Mouse (Mus musculus): ENCODE measurements around the gene Rnft2. TPM values are rescaled to one million over a fixed set of nuclear protein-coding genes. Genes with fewer than 3 reads are reported as not detected.

Rnft2 gene
- polyA plus RNA-seq, 1 experiment from 2014 or later: 0.97 TPM

- Histone ChIP-seq H3K4me3 (no peak overlapping the region), H3K4me2 (no peak overlapping the region), H3K4me1 (replicated peaks) (peaks cover 8% of the 10 kb centered on the region), H3K36me3 (no peaks in the 10 kb centered on the region), H3K27ac (no peak overlapping the region), H3K9me3 (replicated peaks) (no peaks in the 10 kb centered on the region), H3K27me3 (no peaks in the 10 kb centered on the region), H3K9ac (no peak overlapping the region)
- ATAC-seq (replicated peaks; ENCODE audit: insufficient number of reproducible peaks, insufficient read depth, low FRiP score, low read depth): no peak
- 78% methylated on average over 7 of the region's 7 CpGs for WGBS
These were observed 6.1 kb upstream of the Rnft2 start for GRCm38 (mm10) chr5:118250987-118251386.

GRCm38 (mm10) chr5:118247378-118247777 is 2.5 kb upstream of the Rnft2 start:
- WGBS: 82% methylated on average over 8 of the region's 8 CpGs

DNA sequence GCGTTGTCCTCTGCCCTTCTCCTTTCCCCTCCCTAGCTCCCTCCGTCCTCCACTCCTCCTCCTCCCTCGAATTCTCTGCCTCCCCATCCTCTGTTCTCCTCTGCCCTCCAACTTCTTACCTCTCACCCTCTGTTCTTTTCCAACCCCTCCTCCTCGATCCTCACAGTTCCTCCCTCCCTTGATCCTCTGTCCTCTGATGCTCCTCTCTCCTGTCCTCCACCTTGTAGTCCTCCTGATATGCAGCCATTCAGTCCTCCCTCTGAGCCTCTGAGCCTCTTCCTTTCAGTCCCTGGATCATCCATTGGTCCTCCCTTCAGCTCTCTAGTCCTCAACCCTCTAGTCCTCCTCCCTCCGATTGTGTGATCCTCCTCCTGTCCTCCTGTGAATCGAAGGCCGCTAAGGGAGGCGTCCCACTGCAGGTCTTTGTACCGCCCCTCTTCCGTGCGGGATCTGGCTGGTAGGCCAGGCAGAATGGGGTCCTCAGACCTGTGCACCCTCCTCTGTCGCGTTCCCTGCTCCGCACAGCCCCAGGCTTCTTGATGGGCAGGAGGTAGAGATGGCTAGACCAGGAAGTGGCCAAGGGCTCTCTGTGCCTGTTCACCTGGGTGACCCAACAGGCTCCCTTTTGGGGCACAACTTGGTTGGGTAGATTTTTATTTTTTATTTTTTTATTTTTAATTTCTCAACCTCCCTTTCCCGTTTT is 841 bp upstream of the Rnft2 start:
- Histone ChIP-seq H3K9me3 (replicated peaks) (no peaks in the 10 kb centered on the region), H3K27ac (peak overlapping the region; percentile 79), H3K9ac (peak overlapping the region; percentile 71), H3K4me2 (peak overlapping the region; percentile 71), H3K4me3 (peak overlapping the region; percentile 79), H3K27me3 (no peaks in the 10 kb centered on the region), H3K4me1 (replicated peaks) (peaks cover 15% of the 10 kb centered on the region), H3K36me3 (no peaks in the 10 kb centered on the region)
- 8% methylated on average over 15 of the region's 15 CpGs for WGBS
- no peak for ATAC-seq (replicated peaks; ENCODE audit: insufficient number of reproducible peaks, insufficient read depth, low FRiP score, low read depth)

More at GRCm38 (mm10) chr5:118247378-118247777, 2.5 kb upstream of the Rnft2 start:
- Histone ChIP-seq H3K4me3 (no peak overlapping the region), H3K36me3 (no peaks in the 10 kb centered on the region), H3K9ac (no peak overlapping the region), H3K9me3 (replicated peaks) (no peaks in the 10 kb centered on the region), H3K27ac (no peak overlapping the region), H3K27me3 (no peaks in the 10 kb centered on the region), H3K4me1 (replicated peaks) (peaks cover 15% of the 10 kb centered on the region), H3K4me2 (no peak overlapping the region)
- ATAC-seq (replicated peaks; ENCODE audit: insufficient number of reproducible peaks, insufficient read depth, low FRiP score, low read depth): no peak

DNA sequence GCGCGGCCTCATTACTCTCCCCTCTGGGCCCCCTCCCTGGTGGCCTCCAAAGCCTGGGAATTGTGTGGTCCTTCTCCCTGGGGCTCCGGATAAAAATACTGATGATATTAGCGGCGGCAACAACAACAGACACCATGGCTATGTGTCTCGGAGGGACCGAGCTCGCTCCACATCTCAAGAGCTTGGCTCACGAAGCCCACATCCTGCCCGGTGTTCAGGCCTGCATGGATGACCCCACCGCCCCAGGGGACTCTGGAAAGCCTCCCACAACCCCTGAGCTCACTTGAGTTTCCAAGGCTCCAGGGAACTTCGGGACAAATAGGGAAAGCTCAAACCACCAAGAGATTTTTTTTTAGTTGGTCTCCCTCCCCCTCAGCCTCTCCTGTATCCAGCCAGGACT is 5.2 kb downstream of the Rnft2 start:
- Histone ChIP-seq H3K9ac (no peak overlapping the region), H3K4me3 (no peak overlapping the region), H3K27me3 (no peaks in the 10 kb centered on the region), H3K27ac (no peak overlapping the region), H3K4me1 (replicated peaks) (peaks cover 3% of the 10 kb centered on the region; the same call in 1 of the 2 replicates), H3K4me2 (no peak overlapping the region), H3K9me3 (replicated peaks) (no peaks in the 10 kb centered on the region), H3K36me3 (no peaks in the 10 kb centered on the region)
- ATAC-seq (replicated peaks; ENCODE audit: insufficient number of reproducible peaks, insufficient read depth, low FRiP score, low read depth): no peak
- WGBS: 68% methylated on average over 12 of the region's 12 CpGs

DNA sequence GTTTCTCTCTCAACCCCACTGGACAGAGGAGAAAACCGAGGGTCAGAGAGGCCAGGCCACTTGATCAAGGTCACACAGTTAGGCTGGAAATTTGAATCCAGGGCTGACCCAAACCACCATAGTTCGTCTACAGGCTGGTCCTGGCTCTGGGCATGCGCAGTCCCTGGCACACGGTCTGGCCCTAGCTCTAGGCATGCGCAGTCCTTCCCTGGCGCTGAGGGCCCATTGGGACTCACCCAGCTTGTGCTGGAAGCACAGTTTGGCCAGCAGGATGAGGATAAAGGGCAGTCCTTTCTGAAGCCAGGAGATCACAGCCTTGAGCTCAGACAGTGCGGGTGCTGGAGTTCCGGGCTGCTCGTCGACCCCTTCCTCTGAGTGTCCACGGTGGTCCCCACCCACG is 8.0 kb downstream of the Rnft2 start:
- no peaks in the 10 kb centered on the region for H3K9me3 ChIP-seq (replicated peaks)
- 82% methylated on average over 12 of the region's 12 CpGs for WGBS
- H3K4me3 ChIP-seq: no peak overlapping the region

DNA sequence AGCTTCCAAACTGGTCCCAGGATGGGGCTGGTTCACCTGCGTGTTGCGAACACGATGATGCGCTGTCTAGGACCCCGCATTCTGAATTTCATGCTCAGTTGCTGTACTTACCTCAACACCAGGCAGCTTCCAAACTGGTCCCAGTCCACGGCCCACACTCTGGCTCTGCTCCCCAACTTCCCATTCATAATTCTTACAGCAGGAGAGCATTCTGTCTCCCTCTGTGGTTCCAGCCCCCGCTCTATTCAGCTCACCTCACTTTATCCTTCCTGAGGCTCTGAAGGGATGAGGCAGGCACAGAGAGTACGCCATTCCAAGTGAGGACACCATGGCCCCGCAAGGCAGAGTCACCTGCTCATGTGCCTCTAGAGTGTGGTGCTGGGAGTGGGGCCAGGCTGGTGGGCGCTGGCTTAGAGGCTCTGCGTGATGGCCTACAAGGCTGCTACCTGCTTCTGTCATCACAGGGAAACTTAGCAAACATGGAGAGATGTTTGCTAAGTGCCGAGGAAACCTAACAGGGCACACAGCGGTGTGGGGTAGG is 14.8 kb downstream of the Rnft2 start:
- H3K36me3 ChIP-seq: no peaks in the 10 kb centered on the region
- ATAC-seq (replicated peaks; ENCODE audit: insufficient number of reproducible peaks, insufficient read depth, low FRiP score, low read depth): no peak

More for the DNA sequence above, 8.0 kb downstream of the Rnft2 start:
- Histone ChIP-seq H3K4me1 (replicated peaks) (no peaks in the 10 kb centered on the region), H3K36me3 (no peaks in the 10 kb centered on the region), H3K27me3 (no peaks in the 10 kb centered on the region), H3K4me2 (no peak overlapping the region), H3K9ac (no peak overlapping the region), H3K27ac (no peak overlapping the region)
- no peak for ATAC-seq (replicated peaks; ENCODE audit: insufficient number of reproducible peaks, insufficient read depth, low FRiP score, low read depth)

DNA sequence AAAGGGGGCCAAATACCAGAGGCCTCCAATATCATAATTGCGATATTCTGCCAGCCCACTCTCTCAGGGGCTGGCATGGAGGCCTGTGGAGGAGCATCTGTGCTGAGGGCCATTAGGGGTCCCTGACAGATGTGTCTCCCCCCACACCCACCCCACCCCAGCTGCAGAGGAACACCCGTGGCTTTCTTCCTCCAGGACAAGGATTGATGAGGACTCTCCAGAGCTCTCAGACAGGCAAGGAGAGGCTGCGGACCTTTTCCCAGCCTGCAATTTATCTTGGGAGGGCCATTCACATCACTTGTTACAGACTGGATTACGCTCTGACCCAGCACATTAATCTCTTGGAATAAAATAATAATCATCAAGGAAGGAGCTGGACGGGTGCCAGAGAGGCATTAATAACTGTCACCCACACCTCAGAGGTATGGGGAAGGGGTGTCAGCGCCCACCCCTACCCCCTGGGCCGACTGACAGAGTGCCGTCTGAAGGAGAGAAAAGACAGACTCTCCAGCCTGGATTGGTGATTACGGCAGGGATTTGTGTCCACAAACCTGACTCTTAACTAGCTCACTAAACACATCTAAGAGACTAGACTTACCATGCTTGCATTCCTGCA is 21.7 kb downstream of the Rnft2 start:
- no peaks in the 10 kb centered on the region for H3K27me3 ChIP-seq
- no peak overlapping the region for H3K27ac ChIP-seq
- ATAC-seq (replicated peaks; ENCODE audit: insufficient number of reproducible peaks, insufficient read depth, low FRiP score, low read depth): no peak
- H3K9me3 ChIP-seq (replicated peaks): no peaks in the 10 kb centered on the region
- H3K9ac ChIP-seq: no peak overlapping the region
- WGBS: 46% methylated on average over 9 of the region's 9 CpGs
- H3K4me3 ChIP-seq: no peak overlapping the region
- no peaks in the 10 kb centered on the region for H3K36me3 ChIP-seq
- H3K4me2 ChIP-seq: no peak overlapping the region
- H3K4me1 ChIP-seq (replicated peaks): no peaks in the 10 kb centered on the region

More for the DNA sequence above, 14.8 kb downstream of the Rnft2 start:
- H3K9me3 ChIP-seq (replicated peaks): no peaks in the 10 kb centered on the region
- 89% methylated on average over 13 of the region's 13 CpGs for WGBS
- H3K27ac ChIP-seq: no peak overlapping the region
- H3K27me3 ChIP-seq: no peaks in the 10 kb centered on the region
- H3K9ac ChIP-seq: no peak overlapping the region
- H3K4me2 ChIP-seq: no peak overlapping the region
- H3K4me3 ChIP-seq: no peak overlapping the region
- H3K4me1 ChIP-seq (replicated peaks): no peaks in the 10 kb centered on the region

DNA sequence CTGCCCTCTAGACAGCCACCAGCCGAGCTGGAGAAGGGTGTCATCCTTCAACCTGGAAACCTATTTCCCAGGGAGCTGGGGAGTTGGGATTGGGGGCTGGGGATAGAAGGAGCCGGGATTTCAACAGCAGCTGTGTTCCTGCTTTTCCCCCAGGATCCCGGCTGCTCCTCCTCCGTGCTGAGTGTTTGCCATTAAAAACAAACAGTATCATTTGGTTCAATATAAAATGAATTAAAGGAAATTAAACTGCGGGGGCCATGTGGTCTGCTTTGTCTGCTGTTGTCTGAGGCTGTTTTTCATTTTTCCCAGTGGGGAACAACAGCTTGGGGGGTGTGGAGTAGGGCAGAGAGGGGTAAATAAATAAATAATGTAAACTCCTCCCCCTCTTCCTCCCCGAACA is 27.5 kb downstream of the Rnft2 start:
- Histone ChIP-seq H3K27ac (0 out of 2 replicates have a peak overlapping the region, but pooled peaks have one; percentile 18), H3K4me3 (no peak overlapping the region), H3K4me1 (replicated peaks) (peaks cover 15% of the 10 kb centered on the region), H3K4me2 (no peak overlapping the region), H3K9ac (no peak overlapping the region), H3K9me3 (replicated peaks) (no peaks in the 10 kb centered on the region), H3K36me3 (no peaks in the 10 kb centered on the region), H3K27me3 (no peaks in the 10 kb centered on the region)
- WGBS: 53% methylated on average over 6 of the region's 6 CpGs
- ATAC-seq (replicated peaks; ENCODE audit: insufficient number of reproducible peaks, insufficient read depth, low FRiP score, low read depth): 0 out of 2 replicates have a peak, but pooled peaks have one; percentile 32

GRCm38 (mm10) chr5:118214418-118215154 is 30.3 kb downstream of the Rnft2 start:
- 6% methylated on average over 24 of the region's 24 CpGs for WGBS
- peak; percentile 71 for ATAC-seq (replicated peaks; ENCODE audit: insufficient number of reproducible peaks, insufficient read depth, low FRiP score, low read depth)
- Histone ChIP-seq H3K27me3 (no peaks in the 10 kb centered on the region), H3K27ac (no peak overlapping the region), H3K4me1 (replicated peaks) (peaks cover 15% of the 10 kb centered on the region), H3K4me3 (peak overlapping the region; percentile 43), H3K4me2 (peak overlapping the region; percentile 66), H3K9ac (0 out of 2 replicates have a peak overlapping the region, but pooled peaks have one; percentile 10), H3K9me3 (replicated peaks) (no peaks in the 10 kb centered on the region), H3K36me3 (no peaks in the 10 kb centered on the region)

DNA sequence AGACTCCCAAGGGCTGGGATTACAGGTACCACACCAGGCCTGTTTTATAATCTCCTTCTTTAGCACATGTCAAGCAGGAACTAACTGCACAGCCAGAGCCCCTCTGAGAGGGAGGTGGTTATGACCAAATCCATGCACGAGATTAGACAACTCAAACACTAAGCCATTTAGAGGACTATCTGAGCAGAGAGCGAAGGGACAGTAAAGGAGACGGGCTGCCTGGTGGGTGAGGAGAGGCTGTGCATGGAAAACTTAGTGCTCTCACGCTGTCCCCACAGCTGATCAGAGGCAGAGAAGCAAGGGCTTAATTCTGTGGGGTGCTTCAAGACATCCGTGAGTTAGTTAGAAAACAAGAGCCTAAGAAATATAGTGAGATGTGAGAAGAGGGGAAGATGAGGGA is 30.9 kb downstream of the Rnft2 start:
- Histone ChIP-seq H3K9me3 (replicated peaks) (no peaks in the 10 kb centered on the region), H3K27ac (no peak overlapping the region), H3K27me3 (no peaks in the 10 kb centered on the region), H3K36me3 (no peaks in the 10 kb centered on the region), H3K4me3 (peak overlapping the region; percentile 43), H3K9ac (0 out of 2 replicates have a peak overlapping the region, but pooled peaks have one; percentile 5), H3K4me2 (peak overlapping the region; percentile 66), H3K4me1 (replicated peaks) (peaks cover 15% of the 10 kb centered on the region)
- WGBS: 23% methylated on average over 5 of the region's 5 CpGs
- no peak for ATAC-seq (replicated peaks; ENCODE audit: insufficient number of reproducible peaks, insufficient read depth, low FRiP score, low read depth)

DNA sequence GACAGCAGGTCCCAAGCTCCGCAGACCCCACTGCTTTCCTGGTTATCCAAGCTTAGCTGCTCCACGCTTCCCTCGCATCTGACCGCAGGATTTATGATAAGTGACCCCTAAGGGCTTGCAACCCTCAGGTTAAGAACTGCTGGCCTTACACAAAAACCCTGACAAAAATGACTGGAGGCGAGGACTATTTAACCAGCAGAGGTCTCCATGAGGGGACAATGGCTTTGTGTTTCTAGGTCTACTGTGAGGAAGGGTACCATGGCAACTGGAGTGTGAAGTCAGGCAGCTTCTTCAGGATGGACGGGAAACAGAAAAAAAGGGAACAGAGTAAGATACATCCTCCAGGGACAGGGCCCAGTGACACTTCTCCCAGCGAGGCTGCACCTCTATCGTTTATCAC is 39.1 kb downstream of the Rnft2 start:
- Histone ChIP-seq H3K4me3 (no peak overlapping the region), H3K4me2 (no peak overlapping the region), H3K27me3 (no peaks in the 10 kb centered on the region), H3K9ac (no peak overlapping the region), H3K36me3 (no peaks in the 10 kb centered on the region), H3K27ac (no peak overlapping the region), H3K9me3 (replicated peaks) (no peaks in the 10 kb centered on the region), H3K4me1 (replicated peaks) (no peaks in the 10 kb centered on the region)
- WGBS: 88% methylated on average over 8 of the region's 8 CpGs
- ATAC-seq (replicated peaks; ENCODE audit: insufficient number of reproducible peaks, insufficient read depth, low FRiP score, low read depth): no peak

Data from heart, embryonic 15.5 days (tissue).